Mouse (Mus musculus): ENCODE data around the gene Tbp.

- TF ChIP-seq CTCF (IDR thresholded peaks at IDR 0.05; ENCODE audit: control insufficient read depth, insufficient read depth, insufficient read length) = no peak
- no peak for TF ChIP-seq MAX (IDR thresholded peaks at IDR 0.05)
- TF ChIP-seq USF1 (IDR thresholded peaks at IDR 0.05; ENCODE audit: low read depth) = no peak
- no peak for TF ChIP-seq MYOG (IDR thresholded peaks at IDR 0.05; ENCODE audit: control insufficient read depth, extremely low read depth, insufficient read length)
- no peak for TF ChIP-seq MYOD1 (IDR thresholded peaks at IDR 0.05; ENCODE audit: control insufficient read depth, insufficient read length, low read depth)
- no peak for TF ChIP-seq CEBPB (IDR thresholded peaks at IDR 0.05; ENCODE audit: low read depth)
Observed at GRCm38 (mm10) chr17:15490542-15490941, 9.1 kb upstream of the Tbp start.

Measured in C2C12 (cell line).